Mouse (Mus musculus): ENCODE measurements at regions not wholly inside any gene's neighbourhood (a gene's known extent, or its start where the extent isn't known, plus 50 kb on each side); places are given as distances from the start of the nearest gene placed in this dataset.

DNA sequence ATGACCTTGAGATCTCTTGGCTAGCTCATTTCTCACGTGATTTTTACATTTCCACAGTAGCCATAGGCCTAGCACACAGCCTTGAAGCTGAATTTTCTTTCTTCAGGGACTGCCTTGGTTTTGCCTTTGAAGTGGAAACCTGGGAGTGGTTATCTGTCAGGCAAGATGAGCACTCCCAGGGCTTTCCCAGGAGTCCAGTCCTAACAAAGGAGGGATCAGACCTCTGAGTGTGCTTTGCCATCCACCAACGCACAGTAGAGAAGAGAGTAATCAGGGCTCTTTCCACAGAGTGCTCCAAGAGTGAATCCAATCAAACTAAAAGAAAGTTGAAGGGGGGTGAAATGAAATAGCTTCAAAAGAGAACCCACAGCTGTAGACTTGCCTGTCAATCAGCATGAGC, 770.7 kb downstream of the Cps1 start:
- Histone ChIP-seq H3K9ac (ENCODE audit: low read depth, poor library complexity, severe bottlenecking) (no peak overlapping the region), H3K4me1 (ENCODE audit: control insufficient read depth, insufficient read depth, low read length) (no peaks in the 10 kb centered on the region), H3K36me3 (ENCODE audit: control insufficient read depth, insufficient read depth, low read length, poor library complexity, severe bottlenecking) (no peaks in the 10 kb centered on the region), H3K4me3 (ENCODE audit: low read depth, low read length) (no peak overlapping the region), H3K27ac (ENCODE audit: insufficient read depth, low read length) (no peak overlapping the region), H3K27me3 (ENCODE audit: control insufficient read depth, insufficient read depth, low read length, poor library complexity, severe bottlenecking) (no peaks in the 10 kb centered on the region), H3K9me3 (replicated peaks; ENCODE audit: control insufficient read depth, insufficient read depth, low read length, poor library complexity, severe bottlenecking) (no peaks in the 10 kb centered on the region; the same call in 1 of the 2 replicates)
- TF ChIP-seq POLR2A (IDR thresholded peaks at IDR 0.05; ENCODE audit: insufficient read depth, low read length) (no peak), CTCF (IDR thresholded peaks at IDR 0.05; ENCODE audit: low read depth, low read length) (no peak), EP300 (IDR thresholded peaks at IDR 0.05; ENCODE audit: insufficient read depth, low read depth, low read length) (no peak)

DNA sequence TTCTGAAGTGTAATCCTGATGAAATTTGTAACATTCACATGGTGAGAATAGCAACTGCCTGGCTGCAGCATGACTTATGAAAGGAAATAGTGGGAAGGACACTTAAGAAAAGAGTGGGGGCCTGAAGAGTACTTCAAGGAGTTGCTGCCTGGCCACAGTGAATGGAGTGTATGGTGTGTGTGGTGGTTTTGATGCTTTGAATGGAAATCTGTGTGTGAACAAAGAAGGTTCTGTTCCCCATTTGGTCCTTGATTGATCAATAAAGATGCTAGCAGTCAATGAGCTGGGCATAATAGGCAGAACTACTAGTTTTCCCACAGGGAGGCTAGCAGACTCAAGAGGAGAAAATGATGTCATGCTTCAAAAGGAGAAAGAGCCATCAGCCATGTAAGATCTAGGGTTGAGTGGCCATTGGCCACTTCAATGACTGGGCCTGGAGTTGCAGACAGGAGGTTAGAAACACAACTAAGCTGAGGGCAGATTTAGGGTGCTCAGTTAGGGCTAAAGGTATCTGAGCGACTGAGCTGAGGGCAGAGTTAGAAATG, 772.0 kb downstream of the Cps1 start:
- no peaks in the 10 kb centered on the region for H3K9me3 ChIP-seq (replicated peaks; ENCODE audit: control insufficient read depth, insufficient read depth, low read length, poor library complexity, severe bottlenecking)
- no peak for TF ChIP-seq CTCF (IDR thresholded peaks at IDR 0.05; ENCODE audit: low read depth, low read length)
- TF ChIP-seq EP300 (IDR thresholded peaks at IDR 0.05; ENCODE audit: insufficient read depth, low read depth, low read length) = no peak
- TF ChIP-seq POLR2A (IDR thresholded peaks at IDR 0.05; ENCODE audit: insufficient read depth, low read length) = no peak
- H3K36me3 ChIP-seq (ENCODE audit: control insufficient read depth, insufficient read depth, low read length, poor library complexity, severe bottlenecking) = no peaks in the 10 kb centered on the region
- H3K4me1 ChIP-seq (ENCODE audit: control insufficient read depth, insufficient read depth, low read length) = no peaks in the 10 kb centered on the region
- H3K27me3 ChIP-seq (ENCODE audit: control insufficient read depth, insufficient read depth, low read length, poor library complexity, severe bottlenecking) = no peaks in the 10 kb centered on the region
- no peak overlapping the region for H3K9ac ChIP-seq (ENCODE audit: low read depth, poor library complexity, severe bottlenecking)
- H3K27ac ChIP-seq (ENCODE audit: insufficient read depth, low read length) = no peak overlapping the region
- H3K4me3 ChIP-seq (ENCODE audit: low read depth, low read length) = no peak overlapping the region

DNA sequence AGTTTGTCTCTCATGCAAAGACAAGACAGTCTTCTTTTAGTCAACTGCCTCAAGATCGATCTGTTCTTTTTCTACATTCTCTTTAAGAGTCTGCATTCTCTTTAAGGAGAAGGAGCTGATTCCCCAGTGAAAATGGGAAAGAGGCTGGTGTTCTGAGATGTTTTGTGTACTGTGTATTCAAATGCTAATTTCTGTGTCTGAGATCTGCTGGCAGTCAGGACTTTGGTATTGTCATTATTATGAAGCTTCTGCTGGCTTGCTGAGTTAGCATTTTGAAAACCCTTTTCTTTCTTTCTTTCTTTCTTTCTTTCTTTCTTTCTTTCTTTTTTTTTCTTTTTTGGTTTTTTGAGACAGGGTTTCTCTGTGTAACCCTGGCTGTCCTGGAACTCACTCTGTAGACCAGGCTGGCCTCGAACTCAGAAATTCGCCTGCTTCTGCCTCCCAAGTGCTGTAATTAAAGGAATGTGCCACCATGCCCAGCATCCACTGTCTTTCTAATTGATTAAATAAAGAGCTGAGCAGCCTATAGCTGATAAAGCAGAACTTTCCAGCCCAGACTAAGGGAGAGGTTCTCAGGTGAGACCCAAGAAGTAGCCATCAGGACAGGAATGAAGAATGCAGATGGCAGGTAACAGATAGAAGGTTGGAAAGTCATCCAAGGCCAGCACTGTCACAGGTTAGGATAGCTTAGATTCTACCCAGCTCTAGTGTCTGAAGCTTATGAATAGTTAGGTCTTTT, 813.1 kb downstream of the Cps1 start:
- Histone ChIP-seq H3K9ac (ENCODE audit: low read depth, poor library complexity, severe bottlenecking) (no peak overlapping the region), H3K36me3 (ENCODE audit: control insufficient read depth, insufficient read depth, low read length, poor library complexity, severe bottlenecking) (no peaks in the 10 kb centered on the region; the same call in 1 of the 2 replicates), H3K4me3 (ENCODE audit: low read depth, low read length) (no peak overlapping the region), H3K27me3 (ENCODE audit: control insufficient read depth, insufficient read depth, low read length, poor library complexity, severe bottlenecking) (no peaks in the 10 kb centered on the region), H3K9me3 (replicated peaks; ENCODE audit: control insufficient read depth, insufficient read depth, low read length, poor library complexity, severe bottlenecking) (peaks cover 17% of the 10 kb centered on the region), H3K4me1 (ENCODE audit: control insufficient read depth, insufficient read depth, low read length) (no peaks in the 10 kb centered on the region), H3K27ac (ENCODE audit: insufficient read depth, low read length) (peak overlapping the region; percentile 97)
- no peak for TF ChIP-seq CTCF (IDR thresholded peaks at IDR 0.05; ENCODE audit: low read depth, low read length)
- no peak for TF ChIP-seq POLR2A (IDR thresholded peaks at IDR 0.05; ENCODE audit: insufficient read depth, low read length)
- TF ChIP-seq EP300 (IDR thresholded peaks at IDR 0.05; ENCODE audit: insufficient read depth, low read depth, low read length) = 0 out of 2 replicates have a peak, but pooled peaks have one; percentile 53

DNA sequence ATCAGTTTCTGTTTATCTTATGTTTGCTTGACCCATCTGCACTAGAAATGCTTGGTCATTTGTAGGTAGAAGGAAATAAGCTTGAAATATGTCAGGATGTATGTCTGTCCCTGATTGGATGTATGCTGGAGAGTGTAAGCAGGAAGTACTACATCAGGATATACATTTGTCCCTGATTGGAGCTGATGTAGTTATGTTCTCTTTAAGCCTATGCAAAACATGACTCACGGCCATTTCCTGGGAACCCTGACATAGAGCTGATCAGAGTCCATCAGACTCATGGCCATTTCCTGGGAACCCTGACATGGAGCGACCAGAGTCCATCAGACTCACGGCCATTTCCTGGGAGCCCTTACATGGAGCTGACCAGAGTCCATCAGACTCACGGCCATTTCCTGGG, 858.6 kb downstream of the Cps1 start:
- Histone ChIP-seq H3K4me3 (ENCODE audit: low read depth, low read length) (no peak overlapping the region), H3K27me3 (ENCODE audit: control insufficient read depth, insufficient read depth, low read length, poor library complexity, severe bottlenecking) (no peaks in the 10 kb centered on the region), H3K9me3 (replicated peaks; ENCODE audit: control insufficient read depth, insufficient read depth, low read length, poor library complexity, severe bottlenecking) (no peaks in the 10 kb centered on the region), H3K36me3 (ENCODE audit: control insufficient read depth, insufficient read depth, low read length, poor library complexity, severe bottlenecking) (no peaks in the 10 kb centered on the region), H3K9ac (ENCODE audit: low read depth, poor library complexity, severe bottlenecking) (no peak overlapping the region), H3K27ac (ENCODE audit: insufficient read depth, low read length) (no peak overlapping the region), H3K4me1 (ENCODE audit: control insufficient read depth, insufficient read depth, low read length) (no peaks in the 10 kb centered on the region)
- TF ChIP-seq CTCF (IDR thresholded peaks at IDR 0.05; ENCODE audit: low read depth, low read length) = no peak
- TF ChIP-seq POLR2A (IDR thresholded peaks at IDR 0.05; ENCODE audit: insufficient read depth, low read length) = no peak
